Mouse (Mus musculus) lung, embryonic 16.5 days (tissue): ENCODE data around the gene Folh1. TPM values are rescaled to one million over a fixed set of nuclear protein-coding genes. Genes with fewer than 3 reads are reported as not detected.
"Not testable (repeated sequence)": the region's sequence is repeated elsewhere in the genome, so short reads cannot be mapped to it uniquely, and the experiment has no call there.

ENCODE experiments used
- ATAC-seq: fragments of 200-750 bp; cut with Nextera tagmentation; 2 replicates; pipeline ENCODE4 v1.8.0; 2017; ENCODE audit warnings: low read depth, mild to moderate bottlenecking, moderate library complexity
- H3K27ac ChIP-seq: fragments of 300-500 bp; sonication (generic); 2 replicates; pipeline ENCODE4 v1.5.1; 2014; ENCODE audit warnings: mild to moderate bottlenecking, control low read depth, low read length
- H3K27me3 ChIP-seq: fragments of 300-500 bp; sonication (generic); 2 replicates; pipeline ENCODE4 v1.6.1; 2014; ENCODE audit warnings: low read depth, low read length, mixed read lengths; ENCODE audit not compliant: control insufficient read depth, insufficient read depth
- H3K36me3 ChIP-seq: fragments of 300-500 bp; sonication (generic); 2 replicates; pipeline ENCODE4 v1.6.1; 2014; ENCODE audit warnings: low read length; ENCODE audit not compliant: control insufficient read depth, insufficient read depth
- H3K4me1 ChIP-seq: fragments of 300-500 bp; sonication (generic); replicated peaks from 2 replicates; pipeline ENCODE4 v1.6.1; 2014; ENCODE audit warnings: low read length, mixed read lengths; ENCODE audit not compliant: control insufficient read depth, insufficient read depth
- H3K4me2 ChIP-seq: fragments of 300-500 bp; sonication (generic); 2 replicates; pipeline ENCODE4 v1.6.1; 2014; ENCODE audit warnings: low read depth, low read length, control low read depth
- H3K4me3 ChIP-seq: fragments of 300-500 bp; sonication (generic); 2 replicates; pipeline ENCODE4 v1.5.1; 2014; ENCODE audit warnings: mild to moderate bottlenecking, low read length, control low read depth
- H3K9ac ChIP-seq: fragments of 300-500 bp; sonication (generic); 2 replicates; pipeline ENCODE4 v1.6.1; 2014; ENCODE audit warnings: low read length, control low read depth
- H3K9me3 ChIP-seq: fragments of 300-500 bp; sonication (generic); 2 replicates; pipeline ENCODE4 v1.6.1; 2016; ENCODE audit warnings: low read length; ENCODE audit not compliant: control insufficient read depth
- WGBS: fragments of 180-500 bp; shearing (Covaris S2); extraction: QIAGEN DNeasy Blood & Tissue Kit; methylation state at CpG from one replicate; pipeline ENCODE4 v1.1.7; 2014; 5-methylcytosine and 5-hydroxymethylcytosine counted together
- polyA plus RNA-seq: library from polyadenylated mRNA; unstranded; fragments of >200 nt; fragmentation: Nextera tagmentation; extraction: Ambion mirVana; gene quantifications from 2 replicates; pipeline ENCODE4 v1.2.1, GENCODE M21; 2015

Gene Folh1
- polyA plus RNA-seq: 0.13 and 0.24 TPM in 2 replicates

- Histone ChIP-seq H3K4me1 (no peaks in the 10 kb centered on the region), H3K27me3 (no peaks in the 10 kb centered on the region), H3K36me3 (no peaks in the 10 kb centered on the region), H3K9me3 (no peaks in the 10 kb centered on the region), H3K27ac (no peak within 1 kb of the TSS), H3K4me2 (peak within 1 kb of the TSS; percentile 15), H3K9ac (no peak within 1 kb of the TSS), H3K4me3 (no peak within 1 kb of the TSS)
- ATAC-seq: no peak
- WGBS: 9% methylated on average over 11 of the region's 11 CpGs
Observed at GRCm38 (mm10) chr7:86775617-86776325, at the start of gene Folh1. Gene Folh1 (minus strand): TSS chr7:86775943.

GRCm38 (mm10) chr7:86816466-86816865 lies 40.7 kb upstream of the Folh1 start:
- Histone ChIP-seq H3K9ac (no peak overlapping the region), H3K4me2 (no peak overlapping the region)
- no peak for ATAC-seq

GRCm38 (mm10) chr7:86815716-86816115 lies 40.0 kb upstream of the Folh1 start:
- not testable (repeated sequence) for H3K4me1 ChIP-seq, H3K9ac ChIP-seq, ATAC-seq, H3K27me3 ChIP-seq, H3K4me3 ChIP-seq, H3K36me3 ChIP-seq, H3K27ac ChIP-seq, H3K9me3 ChIP-seq, H3K4me2 ChIP-seq
- WGBS: 77% methylated on average over 6 of the region's 6 CpGs

More at GRCm38 (mm10) chr7:86816466-86816865, 40.7 kb upstream of the Folh1 start:
- H3K4me3 ChIP-seq: no peak overlapping the region
- H3K4me1 ChIP-seq: no peaks in the 10 kb centered on the region
- no peaks in the 10 kb centered on the region for H3K9me3 ChIP-seq
- H3K27ac ChIP-seq: no peak overlapping the region
- no peaks in the 10 kb centered on the region for H3K36me3 ChIP-seq
- WGBS: 52% methylated on average over 1 of the region's 1 CpGs
- no peaks in the 10 kb centered on the region for H3K27me3 ChIP-seq

- H3K27me3 ChIP-seq, H3K4me3 ChIP-seq, H3K27ac ChIP-seq, H3K4me2 ChIP-seq, H3K36me3 ChIP-seq, H3K9ac ChIP-seq, ATAC-seq, H3K4me1 ChIP-seq, H3K9me3 ChIP-seq: not testable (repeated sequence)
- WGBS: 82% methylated on average over 3 of the region's 5 CpGs
Observed at GRCm38 (mm10) chr7:86815241-86815640, 39.5 kb upstream of the Folh1 start.

GRCm38 (mm10) chr7:86794727-86795126 lies 19.0 kb upstream of the Folh1 start, which contains the start of gene Vmn2r77:
Gene Vmn2r77 (plus strand): TSS chr7:86795027.
- ATAC-seq: no peak
- no peaks in the 10 kb centered on the region for H3K27me3 ChIP-seq
- no peak within 1 kb of the TSS for H3K4me2 ChIP-seq
- H3K4me1 ChIP-seq: no peaks in the 10 kb centered on the region
- no peaks in the 10 kb centered on the region for H3K36me3 ChIP-seq
- no peak within 1 kb of the TSS for H3K9ac ChIP-seq
- H3K27ac ChIP-seq: no peak within 1 kb of the TSS
- H3K4me3 ChIP-seq: no peak within 1 kb of the TSS
- H3K9me3 ChIP-seq: no peaks in the 10 kb centered on the region

- H3K27me3 ChIP-seq: no peaks in the 10 kb centered on the region
- H3K4me3 ChIP-seq: no peak overlapping the region
- no peaks in the 10 kb centered on the region for H3K9me3 ChIP-seq
- H3K9ac ChIP-seq: no peak overlapping the region
- 69% methylated on average over 3 of the region's 3 CpGs for WGBS
- ATAC-seq: no peak
- H3K27ac ChIP-seq: no peak overlapping the region
- no peak overlapping the region for H3K4me2 ChIP-seq
- H3K36me3 ChIP-seq: no peaks in the 10 kb centered on the region
- H3K4me1 ChIP-seq: no peaks in the 10 kb centered on the region
Observed at GRCm38 (mm10) chr7:86771621-86772020, 4.1 kb downstream of the Folh1 start.

GRCm38 (mm10) chr7:86764628-86765027 lies 11.1 kb downstream of the Folh1 start:
- H3K4me2 ChIP-seq: no peak overlapping the region
- no peak for ATAC-seq
- no peak overlapping the region for H3K9ac ChIP-seq
- H3K4me3 ChIP-seq: no peak overlapping the region
- H3K9me3 ChIP-seq: no peaks in the 10 kb centered on the region
- no peaks in the 10 kb centered on the region for H3K27me3 ChIP-seq
- no peak overlapping the region for H3K27ac ChIP-seq
- H3K36me3 ChIP-seq: no peaks in the 10 kb centered on the region
- H3K4me1 ChIP-seq: no peaks in the 10 kb centered on the region

GRCm38 (mm10) chr7:86760751-86761150 lies 15.0 kb downstream of the Folh1 start:
- ATAC-seq: no peak
- Histone ChIP-seq H3K27me3 (no peaks in the 10 kb centered on the region), H3K4me3 (no peak overlapping the region), H3K9ac (no peak overlapping the region), H3K36me3 (no peaks in the 10 kb centered on the region), H3K27ac (no peak overlapping the region), H3K4me2 (no peak overlapping the region), H3K9me3 (no peaks in the 10 kb centered on the region), H3K4me1 (no peaks in the 10 kb centered on the region)
- 58% methylated on average over 1 of the region's 1 CpGs for WGBS

GRCm38 (mm10) chr7:86725013-86725412 lies 50.7 kb downstream of the Folh1 start:
- Histone ChIP-seq H3K4me1 (no peaks in the 10 kb centered on the region), H3K9ac (no peak overlapping the region), H3K27me3 (no peaks in the 10 kb centered on the region), H3K36me3 (no peaks in the 10 kb centered on the region), H3K9me3 (no peaks in the 10 kb centered on the region), H3K4me2 (no peak overlapping the region), H3K27ac (no peak overlapping the region), H3K4me3 (no peak overlapping the region)
- no peak for ATAC-seq

GRCm38 (mm10) chr7:86688030-86688429 lies 87.7 kb downstream of the Folh1 start, which contains the start of gene Olfr292:
Gene Olfr292 (plus strand): TSS chr7:86688330.
- Histone ChIP-seq H3K36me3 (no peaks in the 10 kb centered on the region), H3K4me1 (no peaks in the 10 kb centered on the region), H3K27ac (no peak within 1 kb of the TSS), H3K4me3 (no peak within 1 kb of the TSS), H3K9ac (no peak within 1 kb of the TSS), H3K9me3 (no peaks in the 10 kb centered on the region), H3K4me2 (no peak within 1 kb of the TSS), H3K27me3 (no peaks in the 10 kb centered on the region)
- ATAC-seq: no peak
